Mouse (Mus musculus): Measurements from ENCODE around the gene Morn2.

DNA sequence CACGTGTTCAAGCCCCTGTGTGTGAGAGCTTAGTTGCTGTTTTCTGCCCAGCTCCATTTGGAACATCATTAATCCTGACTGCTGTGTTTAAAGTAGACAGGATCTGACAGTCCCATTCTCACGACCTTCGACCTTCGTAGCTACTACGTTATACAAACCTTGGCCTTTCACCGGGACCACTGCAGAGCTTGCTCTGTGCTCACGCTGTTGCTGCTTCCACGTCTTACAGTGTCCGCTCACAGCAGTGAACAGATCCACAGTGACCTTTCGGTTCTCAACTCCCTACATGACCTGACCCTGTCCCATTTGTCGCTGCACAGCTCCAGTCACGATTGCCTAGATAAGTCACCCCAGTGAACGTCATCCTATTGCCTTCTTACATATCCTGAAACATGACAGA lies 46.9 kb upstream of the Morn2 start:
- TF ChIP-seq CTCF (IDR thresholded peaks at IDR 0.05; ENCODE audit: insufficient read depth, low read length) = no peak
- no peak for TF ChIP-seq POLR2A (IDR thresholded peaks at IDR 0.05; ENCODE audit: borderline replicate concordance, extremely low read depth, low read depth, low read length)

Measured in lung, adult 2 months (tissue).